9 mouse cellular contexts compared by ENCODE assay signal in genomic region chr1:169670705-169671104, GRCm38 (mm10). TPM values are rescaled to one million over a fixed set of nuclear protein-coding genes. Genes with fewer than 3 reads are reported as not detected.
DNase-seq lines count a peak whose midpoint lies in the region; ATAC-seq and TF ChIP-seq lines count a peak whose summit lies in the region.
"Had no signal": no experiment of that assay in that cellular context is flagged by ENCODE, and none has a peak within 500 bp of the region (broad histone marks: within the 10 kb centered on the region; RNA-seq: fewer than 3 reads in every experiment).

No protein-coding gene starts in this region.

- no peak overlapping the region for H3K4me2 ChIP-seq in hindbrain, embryonic 13.5 days
- no peak overlapping the region for H3K4me2 ChIP-seq in midbrain, embryonic 14.5 days (ENCODE audit: low read length)

- in situ Hi-C loops in ES-E14 (cut with MboI; ENCODE audit: low sequenced_read_pairs in 2 of 2, unreplicated experiment in 2 of 2) = loop anchor here in 1 of 2 experiments (25.0 kb wide), 1 partner anchor 242 kb away; no protein-coding TSS in a partner anchor

- H3K36me3 ChIP-seq in ES-E14 (ENCODE audit: control insufficient read depth, insufficient read depth, low read length, poor library complexity, severe bottlenecking) = no peaks in the 10 kb centered on the region
- no peaks in the 10 kb centered on the region for H3K36me3 ChIP-seq in hindbrain, embryonic 13.5 days
- no peaks in the 10 kb centered on the region for H3K36me3 ChIP-seq in midbrain, embryonic 14.5 days (ENCODE audit: control insufficient read depth, insufficient read depth, low read length)

- H3K9ac ChIP-seq in ES-E14 (ENCODE audit: insufficient read depth, low read depth, low read length, poor library complexity, severe bottlenecking) = no peak overlapping the region
- H3K9ac ChIP-seq in hindbrain, embryonic 13.5 days = no peak overlapping the region
- no peak overlapping the region for H3K9ac ChIP-seq in midbrain, embryonic 14.5 days (replicated peaks; ENCODE audit: low read length)

- no peaks in the 10 kb centered on the region for H3K4me1 ChIP-seq in ES-E14 (ENCODE audit: control insufficient read depth in 2 of 2, insufficient read depth in 2 of 2, low read length in 2 of 2, poor library complexity in 1 of 2)
- H3K4me1 ChIP-seq in hindbrain, embryonic 13.5 days (replicated peaks) = no peaks in the 10 kb centered on the region
- no peaks in the 10 kb centered on the region for H3K4me1 ChIP-seq in midbrain, embryonic 14.5 days (ENCODE audit: control insufficient read depth, insufficient read depth, low read length)

- H3K9me3 ChIP-seq in ES-E14 (ENCODE audit: control insufficient read depth, insufficient read depth, low read depth, low read length) = no peaks in the 10 kb centered on the region
- no peaks in the 10 kb centered on the region for H3K9me3 ChIP-seq in hindbrain, embryonic 13.5 days
- no peaks in the 10 kb centered on the region for H3K9me3 ChIP-seq in midbrain, embryonic 14.5 days (ENCODE audit: control insufficient read depth, low read length)

- no peak overlapping the region for H3K4me3 ChIP-seq in ES-E14 (ENCODE audit: insufficient read depth in 1 of 2, low read depth in 1 of 2, low read length in 2 of 2, poor library complexity in 1 of 2, severe bottlenecking in 1 of 2)
- no peak overlapping the region for H3K4me3 ChIP-seq in hindbrain, embryonic 13.5 days
- H3K4me3 ChIP-seq in midbrain, embryonic 14.5 days (replicated peaks; ENCODE audit: low read depth, low read length) = no peak overlapping the region

- no peak overlapping the region for H3K27ac ChIP-seq in ES-E14 (ENCODE audit: insufficient read depth, low read depth, low read length, poor library complexity, severe bottlenecking)
- no peak overlapping the region for H3K27ac ChIP-seq in hindbrain, embryonic 13.5 days
- no peak overlapping the region for H3K27ac ChIP-seq in midbrain, embryonic 14.5 days (replicated peaks; ENCODE audit: low read depth, low read length)

- DNase-seq in kidney, adult 9 months = peak; percentile 20
- DNase-seq in kidney, adult 11 months = no peak
- DNase-seq in ES-E14 (ENCODE audit: low read depth, low spot score) = no peak
- peak; percentile 72 for DNase-seq in brain, adult 2 months (ENCODE audit: low read depth, low spot score)
- peak; percentile 90 for DNase-seq in midbrain, embryonic 14.5 days
- no peak for DNase-seq in thymus, postnatal 0 days (ENCODE audit: low spot score)
- no peak for DNase-seq in thymus, postnatal 10 days (ENCODE audit: low spot score in 2 of 2)

- 0 out of 2 replicates have a peak, but pooled peaks have one; percentile 36 for ATAC-seq in hindbrain, embryonic 13.5 days (ENCODE audit: low FRiP score)
- ATAC-seq in midbrain, embryonic 14.5 days (ENCODE audit: low FRiP score, low TSS enrichment) = no peak

- 68% methylated on average over 1 of the region's 1 CpGs for WGBS in hindbrain, embryonic 13.5 days
- WGBS in midbrain, embryonic 14.5 days = 56% methylated on average over 1 of the region's 1 CpGs

- H3K27me3 ChIP-seq in hindbrain, embryonic 13.5 days = no peaks in the 10 kb centered on the region
- H3K27me3 ChIP-seq in midbrain, embryonic 14.5 days (ENCODE audit: control insufficient read depth, insufficient read depth, low read length) = no peaks in the 10 kb centered on the region

TF ChIP-seq in ES-E14, 5 proteins besides CTCF, POLR2A, EP300 and RAD21:
- TF ChIP-seq MAFK (IDR thresholded peaks at IDR 0.05; ENCODE audit: insufficient read depth, low read depth, low read length) (no peak), ZC3H11A (IDR thresholded peaks at IDR 0.05; ENCODE audit: borderline replicate concordance, low read depth, low read length) (peak; percentile 57; the same call in 1 of the 2 replicates), CHD2 (IDR thresholded peaks at IDR 0.05; ENCODE audit: low read depth, low read length) (no peak), ZNF384 (IDR thresholded peaks at IDR 0.05; ENCODE audit: low read depth, low read length) (no peak)

RNA-seq across cellular contexts. Expression of gene Rgs5, which starts 15.4 kb away (rescaled TPM):
- 0.76 TPM in 1 of 2 replicates, not detected in the other for total RNA-seq in ES-E14 (2012; rRNA removed)
- polyA plus RNA-seq in hindbrain, embryonic 13.5 days (2015; fragmentation: Nextera tagmentation; extraction: Ambion mirVana) = 13.9 and 15.1 TPM in 2 replicates
- 17.8 and 22.0 TPM in 2 replicates for polyA plus RNA-seq in midbrain, embryonic 14.5 days (2014; fragmentation: Nextera tagmentation; extraction: Ambion mirVana)
- 8.4 and 9.3 TPM in 2 replicates for polyA plus RNA-seq in thymus, postnatal 0 days (2015; fragmentation: Nextera tagmentation; extraction: Ambion mirVana)
- total RNA-seq: hematopoietic stem cell, adult 5-6 weeks had no signal

Comparison
In these comparisons a context has a peak if more than half of its experiments do, and no peak if none do; other contexts are left out.
1. DNase-seq: peak in kidney, adult 9 months (single experiment), brain, adult 2 months (single experiment) and midbrain, embryonic 14.5 days (single experiment); none in kidney, adult 11 months (single experiment), ES-E14 (single experiment), thymus, postnatal 0 days (single experiment) and thymus, postnatal 10 days (0 of 2).